Mouse (Mus musculus) hindbrain, embryonic 11.5 days (tissue): ENCODE measurements around the gene Mapt. TPM values are rescaled to one million over a fixed set of nuclear protein-coding genes. Genes with fewer than 3 reads are reported as not detected.

ENCODE experiments used
- ATAC-seq: fragments of 200-750 bp; cut with Nextera tagmentation; 2 replicates; pipeline ENCODE4 v1.8.0; 2017; ENCODE audit warnings: mild to moderate bottlenecking, moderate TSS enrichment, moderate library complexity; ENCODE audit not compliant: low FRiP score
- DNase-seq: peaks from one replicate; pipeline ENCODE4 v3.0.0-alpha.2; 2015; ENCODE audit warnings: low spot score
- H3K27ac ChIP-seq: fragments of 300-500 bp; sonication (generic); 2 replicates; pipeline ENCODE4 v1.5.1; 2014; ENCODE audit warnings: mild to moderate bottlenecking, low read depth, low read length
- H3K27me3 ChIP-seq: fragments of 300-500 bp; sonication (generic); 2 replicates; pipeline ENCODE4 v1.6.1; 2014; ENCODE audit warnings: mild to moderate bottlenecking, low read length, moderate library complexity, mixed read lengths; ENCODE audit not compliant: control insufficient read depth, insufficient read depth
- H3K36me3 ChIP-seq: fragments of 300-500 bp; sonication (generic); 2 replicates; pipeline ENCODE4 v1.6.1; 2014; ENCODE audit warnings: mild to moderate bottlenecking, low read length, moderate library complexity, mixed read lengths; ENCODE audit not compliant: control insufficient read depth, insufficient read depth
- H3K4me1 ChIP-seq: fragments of 300-500 bp; sonication (generic); replicated peaks from 2 replicates; pipeline ENCODE4 v1.6.1; 2014; ENCODE audit warnings: low read length, mixed read lengths; ENCODE audit not compliant: control insufficient read depth, insufficient read depth
- H3K4me2 ChIP-seq: fragments of 300-500 bp; sonication (generic); replicated peaks from 2 replicates; pipeline ENCODE4 v1.6.1; 2014; ENCODE audit warnings: mild to moderate bottlenecking, low read depth, low read length
- H3K4me3 ChIP-seq: fragments of 300-500 bp; sonication (generic); 2 replicates; pipeline ENCODE4 v1.5.1; 2014; ENCODE audit warnings: low read depth, low read length
- H3K9ac ChIP-seq: fragments of 300-500 bp; sonication (generic); 2 replicates; pipeline ENCODE4 v1.6.1; 2014; ENCODE audit warnings: low read depth, low read length
- H3K9me3 ChIP-seq: fragments of 300-500 bp; sonication (generic); 2 replicates; pipeline ENCODE4 v1.6.1; 2016; ENCODE audit warnings: low read length; ENCODE audit not compliant: control insufficient read depth
- WGBS: fragments of 180-500 bp; shearing (Covaris S2); extraction: QIAGEN DNeasy Blood & Tissue Kit; methylation state at CpG from one replicate; pipeline ENCODE4 v1.1.7; 2014; 5-methylcytosine and 5-hydroxymethylcytosine counted together
- polyA plus RNA-seq: library from polyadenylated mRNA; unstranded; fragments of >200 nt; fragmentation: Nextera tagmentation; extraction: Ambion mirVana; gene quantifications from 2 replicates; pipeline ENCODE4 v1.2.1, GENCODE M21; 2014

The Mapt gene
- polyA plus RNA-seq, 1 experiment from 2014 or later, result 94.9 TPM

DNA sequence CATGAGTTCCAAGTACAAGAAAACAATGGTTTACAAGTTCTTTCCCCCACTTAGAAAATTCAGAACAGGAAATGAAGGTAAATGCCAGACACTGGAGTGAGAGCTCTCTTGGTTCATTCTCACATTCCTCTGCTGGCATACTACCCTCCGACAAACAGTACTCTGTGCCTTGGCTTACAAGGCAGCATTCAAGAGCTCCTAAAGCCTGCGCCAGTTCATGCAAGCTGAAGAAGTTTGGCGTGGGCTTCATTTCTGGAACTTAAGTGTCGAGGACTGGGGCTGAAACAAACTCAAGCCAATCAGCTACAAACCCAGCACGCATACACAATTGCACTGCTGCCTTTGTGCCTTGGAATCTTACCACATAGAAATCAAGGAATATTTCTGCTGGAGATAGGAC, 100.9 kb downstream of the Mapt start:
- Histone ChIP-seq H3K4me3 (no peak overlapping the region), H3K9me3 (no peaks in the 10 kb centered on the region), H3K4me1 (no peaks in the 10 kb centered on the region), H3K9ac (no peak overlapping the region), H3K27ac (no peak overlapping the region), H3K27me3 (no peaks in the 10 kb centered on the region), H3K4me2 (no peak overlapping the region), H3K36me3 (peaks cover 15% of the 10 kb centered on the region)
- 94% methylated on average over 5 of the region's 5 CpGs for WGBS
- DNase-seq (no peak), ATAC-seq (no peak)

DNA sequence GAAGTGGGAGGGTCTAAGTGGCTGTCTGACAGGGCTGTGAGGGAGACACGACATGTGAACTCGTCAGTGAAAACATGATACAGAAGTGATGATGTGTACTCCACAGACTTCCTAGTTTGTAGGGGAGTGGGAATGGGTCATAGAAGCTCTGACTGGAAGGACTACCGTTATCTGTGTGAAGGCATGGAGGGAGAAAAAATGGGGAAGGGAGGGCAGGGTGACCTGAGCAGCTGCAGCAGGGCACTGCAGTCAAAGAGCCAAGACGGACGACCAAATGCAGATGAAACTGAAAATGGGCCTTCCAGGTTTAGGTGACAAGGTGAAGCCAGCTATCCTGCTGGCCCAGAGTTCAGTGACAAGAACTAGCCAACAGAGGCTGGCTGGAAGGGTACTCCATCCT, 102.9 kb downstream of the Mapt start:
- Histone ChIP-seq H3K4me2 (no peak overlapping the region), H3K4me3 (no peak overlapping the region), H3K27ac (no peak overlapping the region), H3K9ac (no peak overlapping the region), H3K4me1 (no peaks in the 10 kb centered on the region), H3K27me3 (no peaks in the 10 kb centered on the region), H3K9me3 (no peaks in the 10 kb centered on the region), H3K36me3 (peaks cover 15% of the 10 kb centered on the region)
- 84% methylated on average over 5 of the region's 5 CpGs for WGBS
- no peak for ATAC-seq
- no peak for DNase-seq

DNA sequence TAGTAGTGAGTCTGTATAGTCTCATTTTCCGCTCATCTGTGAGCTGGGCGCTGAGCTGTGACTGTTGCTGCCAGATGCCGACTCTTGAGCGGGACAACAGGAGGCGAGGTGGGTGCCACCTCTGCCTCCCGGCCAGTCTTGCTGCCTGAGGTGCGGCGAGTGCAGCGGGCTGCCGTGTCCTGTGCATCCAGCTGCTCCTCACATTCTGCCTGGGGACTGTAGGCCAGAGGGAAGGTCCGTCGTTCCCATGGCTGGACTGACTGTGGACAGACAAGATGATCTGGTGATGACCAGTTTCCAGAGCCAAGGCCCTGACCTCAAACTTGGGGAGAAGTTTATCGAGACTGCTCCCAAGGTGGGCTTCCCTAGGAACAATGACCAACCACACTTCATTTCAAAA, 103.8 kb downstream of the Mapt start:
- Histone ChIP-seq H3K36me3 (peaks cover 15% of the 10 kb centered on the region), H3K27me3 (no peaks in the 10 kb centered on the region), H3K4me1 (no peaks in the 10 kb centered on the region), H3K4me2 (no peak overlapping the region), H3K27ac (no peak overlapping the region), H3K9ac (no peak overlapping the region), H3K9me3 (no peaks in the 10 kb centered on the region), H3K4me3 (no peak overlapping the region)
- ATAC-seq (no peak), DNase-seq (no peak)
- 95% methylated on average over 13 of the region's 13 CpGs for WGBS

DNA sequence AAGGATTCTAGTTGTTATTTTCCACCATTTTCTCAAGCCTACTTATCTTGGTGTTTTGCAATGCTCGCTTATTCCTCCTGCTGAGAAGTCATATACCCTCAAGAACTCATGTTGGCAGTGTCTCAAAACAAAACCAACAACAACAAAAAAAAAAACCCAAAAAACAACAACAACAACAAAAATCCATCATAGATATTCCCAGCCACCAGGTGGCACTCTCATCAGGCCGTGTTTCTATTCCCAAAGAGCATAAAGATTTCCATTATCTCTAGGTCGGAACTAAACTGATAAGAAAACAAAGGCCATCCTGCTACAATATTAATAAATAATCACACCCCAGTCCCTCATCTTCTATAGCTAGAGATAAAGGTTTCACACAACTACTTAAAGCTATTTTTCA, 115.7 kb downstream of the Mapt start:
- Histone ChIP-seq H3K4me1 (no peaks in the 10 kb centered on the region), H3K9ac (no peak overlapping the region), H3K4me2 (no peak overlapping the region), H3K4me3 (no peak overlapping the region), H3K9me3 (no peaks in the 10 kb centered on the region), H3K27me3 (no peaks in the 10 kb centered on the region), H3K36me3 (peaks cover 14% of the 10 kb centered on the region), H3K27ac (no peak overlapping the region)
- WGBS, result 79% methylated on average over 3 of the region's 3 CpGs
- no peak for ATAC-seq
- no peak for DNase-seq

DNA sequence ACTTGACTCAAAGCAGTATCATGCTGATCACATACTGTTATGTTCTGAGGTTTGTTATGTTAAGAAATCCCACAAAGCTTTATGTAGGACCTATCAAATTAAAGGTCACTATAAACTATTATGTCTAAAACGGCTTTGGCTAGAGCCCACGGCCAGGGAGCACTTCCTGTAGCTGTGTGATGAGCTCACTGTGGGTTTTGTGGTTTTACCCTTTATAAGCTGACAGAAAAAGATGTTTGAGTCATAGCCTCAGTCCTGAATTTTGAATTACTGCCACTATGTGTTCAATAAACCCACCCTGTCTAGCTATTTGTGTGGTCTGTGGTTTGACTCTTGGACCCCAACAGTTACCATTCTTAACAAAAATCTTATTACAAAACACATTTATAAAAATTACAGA, 130.6 kb downstream of the Mapt start:
- 81% methylated on average over 2 of the region's 2 CpGs for WGBS
- Histone ChIP-seq H3K27me3 (no peaks in the 10 kb centered on the region), H3K4me2 (no peak overlapping the region), H3K36me3 (0 out of 2 replicates have a peak, but pooled peaks cover under 1% of the 10 kb centered on the region), H3K4me3 (no peak overlapping the region), H3K27ac (no peak overlapping the region), H3K9ac (no peak overlapping the region), H3K9me3 (no peaks in the 10 kb centered on the region), H3K4me1 (no peaks in the 10 kb centered on the region)
- DNase-seq, result no peak
- no peak for ATAC-seq

DNA sequence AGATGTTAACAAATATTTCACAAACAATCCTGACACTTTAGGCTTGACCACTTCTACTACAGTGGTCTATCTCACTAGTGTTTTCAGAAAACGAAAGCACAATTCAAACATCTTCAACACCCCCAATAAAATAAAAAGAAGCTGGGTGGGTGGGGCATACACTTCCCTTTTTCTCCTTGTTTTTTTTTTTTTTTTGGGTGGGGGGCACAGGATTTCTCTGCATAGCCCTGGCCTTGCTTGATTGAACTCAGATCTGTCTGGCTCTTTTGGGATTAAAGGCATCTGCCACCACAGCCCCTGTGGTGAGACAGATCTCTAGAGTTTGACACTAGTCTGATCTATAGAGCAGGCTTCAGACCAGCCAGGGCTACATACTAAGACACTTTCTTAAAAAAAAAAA, 131.5 kb downstream of the Mapt start:
- Histone ChIP-seq H3K27me3 (no peaks in the 10 kb centered on the region), H3K27ac (no peak overlapping the region), H3K9ac (no peak overlapping the region), H3K4me1 (no peaks in the 10 kb centered on the region), H3K4me2 (no peak overlapping the region), H3K36me3 (no peaks in the 10 kb centered on the region), H3K9me3 (no peaks in the 10 kb centered on the region), H3K4me3 (no peak overlapping the region)
- 92% methylated on average over 1 of the region's 1 CpGs for WGBS
- no peak for DNase-seq
- no peak for ATAC-seq

DNA sequence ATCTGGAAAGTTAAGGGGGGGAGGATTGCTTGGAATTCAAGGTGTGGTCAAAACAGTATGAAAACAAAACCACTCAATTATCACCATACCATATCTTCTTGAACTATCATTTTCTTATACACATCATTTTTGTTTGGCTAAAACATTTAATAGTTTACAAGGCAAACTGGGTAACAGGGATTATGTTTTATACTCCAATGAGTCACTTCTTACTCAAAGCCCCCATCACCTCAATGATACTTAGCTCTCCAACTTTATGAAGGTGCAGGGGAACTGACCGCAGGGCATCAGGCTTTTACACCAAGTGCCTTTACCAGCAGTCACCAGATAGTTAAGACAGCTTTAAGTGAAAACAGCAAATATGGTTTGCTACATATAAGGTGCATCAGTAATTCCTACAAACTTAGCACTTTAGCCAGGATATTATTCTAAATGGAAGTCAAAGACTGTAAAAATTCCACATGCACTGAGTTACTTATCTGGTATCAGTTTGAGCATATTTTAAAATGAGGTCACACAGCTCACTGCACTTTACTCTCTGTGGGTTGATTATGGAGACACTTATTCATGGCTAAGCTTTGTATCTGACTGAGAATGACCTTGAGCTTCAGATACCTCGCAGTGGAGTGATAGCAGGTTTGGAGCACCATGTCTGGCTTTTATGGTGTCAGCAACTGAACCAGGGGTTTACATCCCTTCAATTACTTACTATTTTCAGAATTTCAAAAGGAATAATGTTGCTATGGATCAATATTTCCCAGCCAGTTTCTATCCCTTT, 132.8 kb downstream of the Mapt start:
- Histone ChIP-seq H3K4me3 (no peak overlapping the region), H3K4me2 (no peak overlapping the region), H3K36me3 (no peaks in the 10 kb centered on the region), H3K4me1 (no peaks in the 10 kb centered on the region), H3K27ac (no peak overlapping the region), H3K9ac (no peak overlapping the region), H3K27me3 (no peaks in the 10 kb centered on the region), H3K9me3 (no peaks in the 10 kb centered on the region)
- DNase-seq (no peak), ATAC-seq (no peak)
- 100% methylated on average over 2 of the region's 2 CpGs for WGBS

DNA sequence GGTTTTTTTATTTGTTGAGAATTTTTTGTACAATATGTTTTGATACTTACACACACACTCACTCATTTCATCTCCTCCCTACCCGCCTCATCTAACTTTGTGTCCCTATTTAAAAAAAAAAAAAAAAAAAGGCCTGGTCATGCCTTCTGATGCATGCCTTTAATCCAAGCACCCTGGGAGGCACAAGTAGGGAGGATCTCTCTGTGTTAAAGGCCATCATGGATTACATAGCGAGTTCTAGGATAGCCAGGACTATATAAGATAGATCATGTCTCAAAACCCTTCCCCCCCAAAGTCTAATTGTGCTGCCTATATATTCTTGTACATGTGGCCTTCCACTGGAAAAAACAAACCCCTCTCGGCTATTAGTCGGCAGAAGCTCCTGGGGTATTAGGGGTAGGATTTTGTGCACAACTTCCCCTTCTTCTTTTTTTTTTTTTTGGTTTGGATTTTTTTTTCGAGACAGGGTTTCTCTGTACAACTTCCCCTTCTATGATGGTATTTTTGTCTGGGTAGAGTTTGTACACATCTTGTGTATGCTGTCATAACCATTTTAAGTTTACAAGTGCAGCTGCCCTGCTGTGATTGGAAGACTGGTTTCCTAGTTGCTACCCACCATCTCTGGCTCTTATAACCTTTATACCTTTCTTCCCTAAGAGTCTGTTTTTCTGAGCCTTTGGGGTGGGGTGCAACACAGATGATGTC, 136.4 kb downstream of the Mapt start:
- ATAC-seq, result no peak

DNA sequence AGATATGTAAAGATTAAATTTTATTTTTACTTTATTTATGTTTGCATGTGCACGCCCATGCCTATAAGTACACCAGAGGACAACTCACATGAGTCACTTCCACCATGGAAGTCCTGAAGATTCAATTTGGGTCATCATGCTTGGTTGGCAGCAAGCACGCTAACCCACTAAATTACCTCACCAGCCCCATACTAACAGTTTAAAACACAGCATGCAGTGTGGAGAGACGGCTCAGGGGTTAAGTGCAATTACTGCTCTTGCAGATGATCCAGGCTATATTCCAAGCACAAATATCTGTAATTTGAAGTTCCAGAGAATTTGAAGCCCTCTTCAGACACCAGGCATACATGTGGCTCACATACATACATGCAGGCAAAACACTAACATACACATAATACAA, 145.1 kb downstream of the Mapt start:
- ATAC-seq (no peak), DNase-seq (no peak)
- WGBS, result 93% methylated on average over 3 of the region's 3 CpGs
- Histone ChIP-seq H3K4me1 (no peaks in the 10 kb centered on the region), H3K27ac (no peak overlapping the region), H3K4me2 (no peak overlapping the region), H3K27me3 (no peaks in the 10 kb centered on the region), H3K36me3 (no peaks in the 10 kb centered on the region), H3K4me3 (no peak overlapping the region), H3K9ac (no peak overlapping the region), H3K9me3 (no peaks in the 10 kb centered on the region)

More for the DNA sequence above, 136.4 kb downstream of the Mapt start:
- no peak overlapping the region for H3K4me3 ChIP-seq
- no peak for DNase-seq
- H3K4me2 ChIP-seq, result no peak overlapping the region
- H3K4me1 ChIP-seq, result no peaks in the 10 kb centered on the region
- no peak overlapping the region for H3K27ac ChIP-seq
- 93% methylated on average over 5 of the region's 5 CpGs for WGBS
- no peaks in the 10 kb centered on the region for H3K27me3 ChIP-seq
- no peak overlapping the region for H3K9ac ChIP-seq
- H3K9me3 ChIP-seq, result no peaks in the 10 kb centered on the region
- H3K36me3 ChIP-seq, result no peaks in the 10 kb centered on the region
